Mouse (Mus musculus): ENCODE data around the gene 1700029H14Rik.

GRCm38 (mm10) chr8:13506849-13507248, 55.4 kb downstream of the 1700029H14Rik start:
- TF ChIP-seq CTCF (IDR thresholded peaks at IDR 0.05; ENCODE audit: low read depth) (no peak), EP300 (IDR thresholded peaks at IDR 0.05; ENCODE audit: low read depth) (no peak)
